Mouse (Mus musculus): ENCODE data around the gene H2-M5.
"Not testable (repeated sequence)": the region's sequence is repeated elsewhere in the genome, so short reads cannot be mapped to it uniquely, and the experiment has no call there.

Gene H2-M5

DNA sequence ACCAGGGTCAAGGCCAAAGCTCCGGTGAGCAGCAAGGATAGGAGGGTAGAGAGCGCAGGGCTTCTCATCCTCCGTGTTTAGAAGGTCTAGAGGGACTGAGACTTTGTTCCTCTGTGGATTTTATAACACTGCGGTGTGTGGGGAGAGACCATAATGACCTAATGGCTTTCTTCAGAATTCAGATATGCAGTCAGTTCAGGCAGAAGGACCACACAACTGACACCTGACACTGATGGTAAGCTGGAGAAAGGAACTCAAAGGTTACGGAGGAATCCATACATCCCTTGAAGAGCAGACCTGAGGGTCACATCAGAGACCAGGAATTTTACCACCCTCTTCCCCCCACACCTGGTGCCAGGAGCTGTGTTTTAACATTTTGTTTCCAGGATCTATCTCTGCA is at the start of gene H2-M5:
TSS of gene H2-M5 (minus strand) at position 101 of the 400 bp plus-strand sequence.
- DNase-seq, result no peak

DNA sequence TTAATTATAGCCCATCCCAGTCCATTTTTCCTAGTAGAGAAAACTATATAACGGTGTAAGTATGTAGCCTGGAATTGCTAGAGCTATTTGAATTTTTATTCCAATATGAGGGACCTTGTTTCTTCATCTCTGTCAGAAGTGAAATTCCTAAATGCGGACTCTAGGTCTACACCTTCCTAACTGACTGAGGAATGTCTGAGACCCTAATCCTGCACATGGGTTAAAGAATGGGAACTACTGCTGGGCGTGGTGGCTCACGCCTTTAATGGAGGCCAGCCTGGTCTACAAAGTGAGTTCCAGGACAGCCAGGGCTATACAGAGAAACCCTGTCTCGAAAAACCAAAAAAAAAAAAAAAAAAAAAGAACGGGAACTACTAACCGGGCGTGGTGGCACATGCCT is 39.8 kb upstream of the H2-M5 start:
- no peak for DNase-seq

DNA sequence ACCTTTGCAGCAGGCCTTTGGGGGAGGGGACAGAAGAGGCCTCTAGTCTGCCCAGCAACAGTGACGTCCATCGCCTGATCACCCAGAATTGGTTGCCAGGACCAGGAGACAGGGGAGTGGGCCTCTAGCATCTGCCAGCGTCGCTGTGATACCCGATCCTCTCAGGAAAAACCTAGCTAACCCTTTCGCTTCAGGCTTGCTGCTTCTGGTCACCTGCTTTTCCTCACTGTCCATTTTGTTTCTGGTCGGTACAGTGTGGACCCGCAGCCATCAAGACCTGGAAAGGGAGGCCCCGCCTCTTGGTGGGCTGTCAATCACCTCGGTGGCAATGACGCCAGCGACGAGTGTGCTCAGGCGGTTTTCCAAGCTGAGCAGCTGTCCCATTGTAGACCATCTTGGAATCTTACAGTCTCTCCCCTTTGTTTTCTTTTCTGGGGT is 39.4 kb upstream of the H2-M5 start:
- peak; percentile 88 for DNase-seq

DNA sequence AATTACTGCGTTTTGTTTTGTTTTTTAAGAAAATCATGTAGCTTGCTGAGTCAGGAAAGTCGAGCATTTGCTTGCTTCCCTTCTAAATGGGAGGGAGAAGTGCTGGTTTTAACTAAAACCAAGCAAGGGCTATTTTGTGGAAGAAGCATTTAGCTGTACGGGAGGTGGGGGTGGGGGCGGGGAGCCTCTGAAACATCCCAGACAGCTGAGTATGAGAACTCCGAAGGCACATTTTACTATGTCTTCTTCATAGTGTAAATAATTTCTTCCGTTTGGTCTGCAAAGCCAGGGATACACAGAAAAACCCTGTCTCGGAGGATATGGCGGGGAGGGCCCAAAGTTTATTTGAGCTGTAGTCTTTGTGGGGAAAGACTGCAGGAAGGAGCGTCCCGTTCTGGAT is 38.9 kb upstream of the H2-M5 start:
- DNase-seq, result no peak

DNA sequence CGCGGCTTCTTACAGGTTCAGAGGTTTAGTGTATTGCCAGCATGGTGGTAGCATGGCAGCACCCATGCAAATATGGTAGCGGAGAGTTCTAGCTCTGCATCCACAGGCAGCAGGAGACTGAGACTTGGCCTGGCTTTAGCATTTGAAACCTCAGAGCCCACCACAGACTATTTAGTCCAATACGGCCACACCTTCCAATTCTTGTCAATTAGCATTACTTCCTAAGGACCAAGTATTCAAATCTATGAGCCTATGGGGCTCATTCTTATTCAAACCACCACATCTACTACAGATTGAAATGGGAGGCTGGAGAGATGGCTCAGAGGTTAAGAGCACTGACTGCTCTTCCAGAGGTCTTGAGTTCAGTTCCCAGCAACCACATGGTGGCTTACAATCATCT is 38.1 kb upstream of the H2-M5 start:
- no peak for DNase-seq

DNA sequence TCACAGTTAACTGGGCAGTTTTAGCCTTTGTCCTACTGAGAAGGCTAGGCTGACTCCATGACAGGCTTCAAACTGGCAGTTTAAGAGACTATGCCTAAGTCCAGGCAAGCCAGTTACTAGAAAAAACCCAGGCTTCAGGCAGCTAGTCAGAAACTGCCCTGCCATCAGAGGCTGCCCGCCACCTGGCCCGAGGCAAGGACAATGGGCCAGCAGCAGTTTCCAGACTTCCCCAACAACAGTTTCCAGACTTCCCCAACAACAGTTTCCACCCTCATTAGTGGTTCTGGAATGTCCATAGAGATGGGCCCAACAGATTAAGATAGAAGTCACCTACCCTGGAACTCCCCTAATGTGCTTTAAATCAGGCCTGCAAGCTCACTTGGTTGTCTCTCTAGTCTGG is 37.1 kb upstream of the H2-M5 start:
- no peak for DNase-seq

DNA sequence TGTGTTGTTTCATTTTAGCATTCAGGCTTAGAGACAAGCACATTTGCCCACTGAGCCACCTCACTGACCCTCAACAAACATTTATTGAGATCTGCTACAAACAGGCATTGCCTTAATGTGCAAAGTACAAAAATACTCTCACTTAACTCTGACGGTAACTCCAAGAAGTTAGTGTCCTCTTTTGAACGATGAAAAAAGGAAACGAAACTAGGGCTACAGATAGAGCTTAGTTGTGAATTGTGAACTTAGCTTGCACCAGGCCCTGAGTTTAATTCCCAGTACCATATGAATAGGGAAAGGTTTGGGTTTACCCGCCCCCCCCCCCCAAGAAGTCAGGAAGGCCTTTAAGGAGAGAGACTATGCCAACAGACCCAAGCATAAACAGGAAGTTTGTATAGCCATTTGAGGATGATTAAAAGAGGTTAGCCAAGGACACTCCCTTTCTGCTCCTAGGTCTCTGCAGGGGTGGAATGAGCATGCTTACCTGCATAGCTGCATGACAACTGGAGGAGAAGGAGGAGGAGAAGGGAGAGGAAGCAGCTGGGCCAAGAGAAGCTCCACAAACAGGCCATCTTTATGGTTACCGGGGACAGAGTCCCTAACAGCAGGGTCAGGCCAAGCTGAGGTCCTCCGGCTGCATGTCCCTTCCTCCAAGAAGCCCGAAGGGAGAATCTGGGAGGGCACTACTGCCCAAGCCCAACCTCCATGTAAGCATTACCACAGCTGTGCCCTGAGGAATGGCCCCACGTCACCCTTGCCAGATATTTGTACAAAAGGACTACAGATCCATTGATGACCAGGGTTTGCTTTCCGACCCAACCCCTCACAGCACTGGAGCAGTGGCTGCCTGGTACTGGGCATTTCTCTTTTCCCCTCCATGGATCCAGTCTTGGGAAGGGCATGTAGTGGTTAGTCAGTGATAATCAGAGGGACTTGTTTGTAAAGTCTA is 33.6 kb upstream of the H2-M5 start, which contains the start of gene Mog:
TSS of gene Mog (minus strand) at position 771 of the 949 bp plus-strand sequence.
- DNase-seq, result no peak

DNA sequence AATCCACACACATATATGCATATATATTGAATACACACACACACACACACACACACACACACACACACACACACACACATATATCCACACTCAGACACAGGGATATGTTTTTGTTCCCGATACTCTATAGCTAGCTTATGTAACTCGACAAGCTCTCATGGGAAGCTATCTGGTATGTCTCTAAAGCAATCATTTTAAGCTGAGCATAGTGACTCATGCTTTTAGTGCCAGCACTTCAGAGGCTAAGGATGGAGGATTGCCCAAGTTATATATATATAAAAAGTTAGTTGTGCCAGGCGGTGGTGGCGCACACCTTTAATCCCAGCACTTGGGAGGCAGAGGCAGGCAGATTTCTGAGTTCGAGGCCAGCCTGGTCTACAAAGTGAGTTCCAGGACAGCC is 29.9 kb upstream of the H2-M5 start:
- DNase-seq, result not testable (repeated sequence)

DNA sequence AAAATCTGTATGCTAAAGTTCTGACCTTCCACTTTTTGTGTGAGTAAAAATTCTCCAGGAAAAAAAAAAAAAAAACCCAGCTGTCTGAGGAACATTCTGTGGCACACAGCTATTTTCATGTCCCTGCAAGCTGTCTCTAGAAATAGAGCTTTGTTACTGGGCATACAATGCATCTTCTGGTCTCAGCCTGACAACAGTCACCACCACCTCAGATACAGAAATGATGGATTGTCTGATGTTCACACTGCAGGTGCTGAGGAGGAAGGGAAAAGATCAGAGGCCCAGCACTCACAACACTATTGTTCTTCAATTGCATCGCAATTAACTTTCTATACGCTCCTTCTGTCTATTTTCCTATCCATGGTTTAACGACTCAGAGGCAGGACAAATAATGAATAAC is 29.0 kb upstream of the H2-M5 start:
- no peak for DNase-seq

DNA sequence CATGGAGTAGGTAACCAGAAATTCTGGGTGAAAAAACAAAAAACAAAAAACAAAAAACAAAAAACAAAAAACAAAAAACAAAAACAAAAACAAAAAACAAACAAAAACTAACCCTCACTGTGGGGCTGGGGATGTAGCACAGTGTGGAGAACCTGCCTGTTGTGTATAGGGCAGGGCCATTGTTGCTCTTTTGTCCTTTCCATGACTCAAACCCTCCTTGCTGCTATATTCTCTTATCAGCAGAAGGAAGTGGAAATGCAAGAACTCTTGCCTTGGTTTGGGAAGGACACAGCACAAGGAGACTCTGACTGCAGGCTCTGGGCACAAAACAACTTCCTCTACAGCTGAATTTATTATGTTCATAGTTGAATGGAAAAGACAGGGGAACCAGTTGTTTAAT is 27.0 kb upstream of the H2-M5 start:
- no peak for DNase-seq

DNA sequence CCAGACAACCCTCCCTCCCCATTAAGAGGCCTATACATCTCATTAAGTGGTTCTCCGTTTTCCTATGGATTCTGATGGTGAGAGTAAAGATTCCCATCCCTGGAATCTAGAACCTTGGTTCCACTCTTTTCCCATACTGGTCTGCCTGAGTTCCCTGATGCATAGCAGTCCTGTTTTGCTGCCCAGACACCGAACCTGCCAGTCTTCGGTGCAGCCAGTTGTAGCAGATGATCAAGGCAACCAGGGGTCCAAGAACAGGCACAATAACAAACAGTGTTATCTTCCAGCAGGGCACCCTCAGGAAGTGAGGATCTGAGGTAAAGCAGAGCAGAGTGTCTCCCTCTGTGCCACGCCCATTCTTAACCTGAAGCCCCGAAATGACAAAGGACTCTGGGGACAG is 22.8 kb upstream of the H2-M5 start:
- DNase-seq, result no peak

DNA sequence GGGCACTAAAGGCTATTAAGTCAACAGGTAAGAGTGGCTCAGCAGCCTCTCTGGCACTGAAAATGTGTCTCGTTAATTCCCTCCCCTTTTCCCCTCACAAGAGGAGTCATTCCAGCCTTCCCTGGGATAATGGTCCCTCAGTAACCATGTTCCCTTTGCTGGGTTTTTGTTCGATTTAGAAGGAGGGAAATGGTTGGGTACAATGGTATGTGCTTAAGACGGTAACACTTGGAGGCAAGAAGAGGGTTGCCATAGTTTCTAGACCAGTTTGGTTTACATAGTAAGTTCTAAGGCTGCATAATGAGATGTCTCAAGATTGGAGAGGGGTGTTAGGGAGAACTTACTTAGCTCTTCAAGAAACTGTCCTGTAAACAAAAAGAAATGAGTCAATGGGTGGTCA is 22.4 kb upstream of the H2-M5 start:
- no peak for DNase-seq

DNA sequence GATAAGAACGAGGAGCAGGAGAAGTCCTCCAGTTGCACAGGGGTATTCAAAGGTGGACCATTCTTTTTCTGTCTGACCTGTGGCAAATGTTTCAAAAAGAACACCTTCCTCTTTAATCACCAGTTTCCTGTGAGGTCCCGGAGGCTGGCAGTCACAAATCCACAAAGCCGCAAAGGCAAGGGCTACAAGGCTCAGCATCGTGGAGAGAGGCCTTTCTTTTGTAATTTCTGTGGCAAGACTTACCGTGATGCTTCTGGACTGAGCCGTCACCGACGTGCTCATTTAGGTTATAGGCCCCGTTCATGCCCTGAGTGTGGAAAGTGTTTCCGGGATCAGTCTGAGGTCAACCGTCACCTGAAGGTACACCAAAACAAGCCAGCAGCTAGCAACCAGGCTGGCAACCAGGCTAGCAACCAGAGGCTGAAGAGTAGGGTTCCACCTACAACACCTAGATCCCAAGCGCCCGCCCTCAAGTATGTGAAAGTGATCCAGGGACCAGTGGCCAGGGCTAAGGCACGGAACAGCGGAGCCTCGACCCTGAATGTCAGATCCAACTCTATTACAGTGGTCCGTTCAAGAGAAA is 20.2 kb upstream of the H2-M5 start:
- DNase-seq, result peak; percentile 9

DNA sequence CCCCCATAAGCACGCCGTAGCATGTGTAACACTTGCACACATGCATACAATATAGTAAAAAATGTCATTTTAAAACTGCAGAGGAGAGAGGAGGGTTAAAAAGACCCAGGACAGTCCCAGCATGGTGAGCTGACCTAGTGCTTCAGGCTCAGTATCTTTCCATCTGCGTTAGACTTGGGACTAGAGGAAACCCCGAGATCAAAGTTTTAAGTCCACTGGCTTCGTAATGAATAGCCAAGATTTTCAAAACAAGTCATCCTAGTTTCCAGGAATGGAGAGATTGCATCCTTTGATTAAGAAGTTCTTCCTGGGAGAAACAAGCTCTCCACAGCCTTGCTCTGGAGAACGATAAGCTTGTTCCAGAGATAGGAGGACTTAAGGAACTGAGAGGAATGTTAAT is 18.8 kb upstream of the H2-M5 start:
- DNase-seq, result no peak

DNA sequence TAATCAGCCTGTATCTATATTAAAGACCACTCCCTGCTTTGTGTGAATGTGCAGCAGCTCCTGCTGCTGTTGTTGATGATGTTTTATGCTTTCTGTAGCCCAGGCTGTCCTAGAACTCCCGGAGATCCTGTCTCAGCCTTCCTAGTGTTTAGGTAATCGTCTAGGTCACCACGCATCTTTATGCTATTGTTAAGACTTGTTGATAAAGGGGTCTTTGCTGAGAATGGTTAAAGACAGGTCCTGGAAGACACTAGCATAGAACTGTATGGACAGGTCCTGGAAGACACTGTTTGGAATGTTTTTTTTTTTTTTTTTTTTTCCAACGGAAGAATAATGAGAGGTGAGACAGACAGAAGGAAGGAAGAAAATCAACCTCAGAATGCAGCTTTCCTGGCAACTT is 14.0 kb upstream of the H2-M5 start:
- no peak for DNase-seq

DNA sequence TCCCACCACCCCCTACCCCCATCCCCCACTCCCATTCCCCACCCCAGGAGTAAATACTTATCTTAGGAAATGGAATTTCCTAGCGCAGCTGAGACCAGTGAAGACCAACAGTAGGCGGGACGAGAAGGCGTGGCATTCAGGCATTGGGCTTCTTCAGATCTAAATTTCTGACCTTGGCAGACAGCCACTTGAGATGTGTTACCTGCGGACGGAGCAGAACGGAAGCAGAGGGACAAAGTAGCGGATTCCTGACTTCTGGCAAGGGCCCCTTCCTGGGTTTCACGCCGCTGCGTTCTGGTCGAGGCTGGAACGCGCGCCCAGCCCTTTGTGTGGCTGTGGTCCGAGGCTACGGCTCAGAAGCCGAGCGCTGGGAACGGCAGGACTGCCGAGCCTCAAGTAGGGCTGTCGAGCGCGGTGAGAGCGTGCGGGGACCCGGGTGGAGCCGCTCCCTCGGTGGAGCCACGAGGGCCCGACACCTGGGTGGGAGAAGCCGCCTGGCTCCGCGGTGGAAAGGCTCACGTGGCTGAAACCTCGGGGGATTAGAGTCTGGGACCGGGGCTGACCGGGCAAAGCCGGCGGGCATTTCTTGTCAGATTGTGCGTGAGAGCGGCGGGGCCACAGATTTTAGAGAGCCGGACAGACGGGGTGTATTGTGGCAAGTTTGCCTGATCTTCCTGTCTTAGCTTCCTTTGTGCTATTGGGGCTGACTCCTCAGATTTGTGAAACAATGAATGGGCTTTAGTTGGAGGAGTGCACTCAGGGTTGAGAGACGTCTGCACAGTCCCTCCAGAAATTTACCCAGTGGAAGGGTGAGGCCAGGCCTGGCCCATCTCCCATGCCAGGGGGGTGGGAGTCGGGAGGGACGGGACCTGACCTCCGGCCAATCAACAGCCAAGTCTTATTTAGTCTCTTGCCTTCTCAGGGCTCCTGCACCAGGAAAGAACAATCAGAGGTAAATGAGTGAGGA is 13.3 kb upstream of the H2-M5 start:
- peak; percentile 18 for DNase-seq

DNA sequence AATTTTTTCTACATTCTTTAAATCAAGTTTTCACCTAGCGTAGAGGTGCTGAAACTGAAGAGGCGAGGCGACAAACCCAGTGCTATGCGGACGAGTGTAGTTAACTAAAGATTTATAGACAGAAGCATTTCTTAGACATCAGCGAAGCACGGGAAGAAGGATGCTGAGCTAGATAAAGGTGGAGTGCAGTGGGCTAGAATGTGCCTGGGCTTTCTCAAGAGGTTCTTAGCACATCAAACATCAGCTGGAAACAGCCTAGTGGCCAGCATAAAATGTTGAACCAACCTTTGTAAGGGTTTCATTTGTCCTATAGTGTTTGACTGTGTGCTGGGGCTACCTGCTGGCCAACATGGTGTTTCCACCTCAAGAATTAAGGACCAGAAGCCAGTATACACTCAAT is 11.5 kb upstream of the H2-M5 start, which contains the start of gene Zfp57:
TSS of gene Zfp57 (plus strand) at position 301 of the 400 bp plus-strand sequence.
- DNase-seq, result no peak

DNA sequence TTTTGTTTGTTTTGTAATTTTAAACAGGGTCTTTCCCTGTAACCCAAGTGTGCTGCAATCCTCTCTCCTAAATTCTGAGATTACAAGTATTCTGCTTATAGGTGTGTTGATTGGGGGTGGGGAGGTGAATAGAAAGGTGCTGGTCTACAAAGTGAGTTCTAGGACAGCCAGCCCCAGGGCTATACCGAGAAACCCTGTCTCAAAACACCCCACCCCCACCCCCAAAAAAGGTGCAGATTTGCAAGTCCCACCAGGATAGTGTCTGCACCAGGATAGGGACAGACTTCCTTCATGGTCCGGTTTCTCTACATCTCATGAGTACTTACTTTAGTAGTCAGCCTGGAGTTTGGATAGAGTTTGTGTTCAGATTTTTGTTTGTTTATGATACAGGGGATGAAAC is 9.1 kb upstream of the H2-M5 start:
- DNase-seq, result no peak

DNA sequence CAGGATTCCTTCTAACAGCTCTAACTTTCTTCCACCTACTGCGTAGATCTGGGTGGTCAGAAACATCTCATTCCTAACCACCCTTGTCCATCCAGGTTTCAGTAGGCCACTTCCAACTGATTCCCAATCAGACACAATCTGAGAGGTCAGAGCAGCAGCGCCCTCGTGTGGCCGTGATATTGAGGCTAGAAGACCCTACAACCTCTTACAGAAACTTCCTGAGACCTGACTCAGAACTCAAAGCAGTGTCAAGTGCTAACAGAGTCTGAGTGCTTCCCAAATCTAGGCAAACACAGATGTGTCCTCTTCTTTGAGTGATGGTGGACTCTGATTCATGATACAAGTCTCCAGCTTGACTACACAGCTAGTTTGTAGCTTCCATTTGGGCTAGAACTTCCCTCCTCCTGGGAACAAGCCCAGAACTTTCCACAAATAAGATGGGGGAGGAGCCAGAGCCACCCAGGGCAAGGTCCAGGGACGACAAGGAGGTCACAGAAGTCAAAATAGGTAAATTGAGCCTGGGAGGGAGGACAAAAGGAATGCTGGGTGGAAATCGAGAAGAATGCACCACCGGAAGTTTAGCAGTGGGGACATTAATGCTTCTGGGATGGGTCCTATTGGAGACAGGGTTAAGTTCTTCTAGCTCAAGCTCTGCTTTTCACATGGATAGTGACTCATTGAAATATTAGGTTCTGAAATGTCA is 7.8 kb upstream of the H2-M5 start:
- peak; percentile 89 for DNase-seq

DNA sequence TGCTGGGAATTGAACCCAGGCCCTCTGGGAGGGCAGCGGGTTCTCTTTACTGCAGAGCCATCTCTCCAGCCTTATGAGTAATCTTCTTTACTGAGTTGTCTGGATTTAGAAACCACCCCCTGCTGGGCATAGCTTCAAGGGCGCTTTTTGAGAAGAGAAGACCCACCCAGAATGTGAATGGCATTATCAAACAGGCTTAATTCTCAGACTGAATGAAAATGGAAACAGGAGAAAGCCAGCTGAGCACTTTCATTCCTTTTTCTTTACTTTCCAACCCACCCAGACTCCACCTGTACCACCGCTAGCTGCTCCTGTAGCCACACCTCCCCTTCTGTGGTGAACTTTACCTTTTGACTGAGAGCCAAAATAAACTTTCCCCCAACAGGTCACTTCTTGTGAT is 6.1 kb upstream of the H2-M5 start:
- no peak for DNase-seq

DNA sequence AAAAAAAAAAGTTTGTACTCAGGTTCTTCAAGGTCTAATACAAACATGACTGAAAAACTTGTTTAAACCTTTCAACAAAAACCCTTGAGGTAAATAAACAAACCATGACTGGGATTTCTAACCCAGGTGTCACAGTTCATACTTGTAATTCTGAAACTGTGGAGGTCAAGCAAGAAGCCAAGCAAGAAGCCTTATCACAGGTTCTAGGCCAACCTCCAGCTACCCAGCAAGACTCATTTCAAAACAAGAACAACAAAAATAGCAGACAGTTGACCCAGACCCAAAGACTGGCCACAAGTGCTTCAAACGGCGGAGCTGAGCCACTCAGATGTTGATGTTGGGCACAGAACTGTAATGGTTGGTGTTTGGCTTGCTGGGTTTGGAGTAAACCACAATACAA is 5.2 kb upstream of the H2-M5 start:
- DNase-seq, result no peak

DNA sequence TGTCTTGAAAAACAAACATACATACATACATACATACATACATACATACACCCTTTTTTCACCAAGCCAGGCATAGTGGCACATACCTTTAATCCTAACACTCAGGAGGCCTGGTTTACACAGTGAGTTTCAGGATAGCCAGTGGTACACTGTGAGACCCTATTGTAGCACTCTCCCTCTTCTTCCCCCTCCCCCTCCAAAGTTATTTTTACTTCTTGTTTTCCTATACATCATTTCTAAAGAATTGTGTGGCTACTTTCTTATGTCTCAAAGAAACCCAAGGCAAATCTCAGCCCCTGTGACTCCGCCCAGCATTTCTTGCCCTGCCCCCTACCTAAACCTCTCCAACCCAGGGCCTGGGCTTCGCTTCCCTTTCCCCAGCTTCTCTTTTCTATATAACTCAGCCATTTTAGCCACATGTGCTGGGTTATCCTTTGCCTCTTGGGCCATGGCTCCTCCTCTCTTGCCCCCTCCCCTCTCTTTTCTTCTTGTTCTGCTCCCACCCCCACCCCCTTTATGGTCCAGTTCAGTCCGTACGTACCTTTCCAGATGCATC is 4.5 kb upstream of the H2-M5 start:
- DNase-seq, result no peak
